Mouse (Mus musculus) cerebellum, adult 2 months (tissue): Measurements from ENCODE around the gene Reck. TPM values are rescaled to one million over a fixed set of nuclear protein-coding genes. Genes with fewer than 3 reads are reported as not detected.

Experiments used
- DNase-seq, 2 experiments: peaks; one replicate each; pipeline ENCODE4 v3.0.0; 2021
- H3K27ac ChIP-seq: fragments of 200-500 bp; 2 replicates; pipeline ENCODE4 v1.5.1; 2012; ENCODE audit warnings: low read length, control low read depth, inconsistent platforms; ENCODE audit not compliant: insufficient read depth
- H3K27me3 ChIP-seq: fragments of 200-500 bp; 2 replicates; pipeline ENCODE4 v1.6.1; 2012; ENCODE audit warnings: inconsistent platforms, mild to moderate bottlenecking, low read length, moderate library complexity; ENCODE audit not compliant: control insufficient read depth, insufficient read depth
- H3K4me1 ChIP-seq: fragments of 200-500 bp; 2 replicates; pipeline ENCODE4 v1.6.1; 2011; ENCODE audit warnings: low read length; ENCODE audit not compliant: control insufficient read depth, insufficient read depth
- H3K4me3 ChIP-seq: fragments of 200-500 bp; replicated peaks from 2 replicates; pipeline ENCODE3; 2011; ENCODE audit warnings: mild to moderate bottlenecking, low read depth, low read length, control low read depth; ENCODE audit not compliant: insufficient read depth
- CTCF ChIP-seq: fragments of 200-500 bp; IDR thresholded peaks from 2 replicates; pipeline ENCODE4 v1.5.1; 2011; ENCODE audit warnings: low read depth, mild to moderate bottlenecking, control low read depth, low read length, moderate library complexity, borderline replicate concordance; ENCODE audit not compliant: insufficient read depth
- POLR2A ChIP-seq: fragments of 200-500 bp; IDR thresholded peaks from 2 replicates; pipeline ENCODE4 v1.6.1; 2011; ENCODE audit warnings: low read length, control low read depth, borderline replicate concordance; ENCODE audit not compliant: insufficient read depth
- WGBS: fragments of 180-500 bp; shearing (Covaris S2); methylation state at CpG from one replicate; pipeline ENCODE4 v1.1.7; 2018; 5-methylcytosine and 5-hydroxymethylcytosine counted together
- polyA plus RNA-seq: library from polyadenylated mRNA; depleted of rRNA; stranded (reverse); fragments of >200 nt; gene quantifications from 2 replicates; pipeline ENCODE4 v1.2.3, GENCODE M21; 2012

The Reck gene
- polyA plus RNA-seq, 1 experiment, result 8.3 TPM

GRCm38 (mm10) chr4:43918221-43918620, 42.9 kb downstream of the Reck start:
- WGBS, result 52% methylated on average over 5 of the region's 5 CpGs
- DNase-seq, result no peak
- Histone ChIP-seq H3K27me3 (no peaks in the 10 kb centered on the region), H3K27ac (no peak overlapping the region), H3K4me1 (no peaks in the 10 kb centered on the region), H3K4me3 (no peak overlapping the region)
- no peak for TF ChIP-seq POLR2A
- TF ChIP-seq CTCF, result no peak

DNA sequence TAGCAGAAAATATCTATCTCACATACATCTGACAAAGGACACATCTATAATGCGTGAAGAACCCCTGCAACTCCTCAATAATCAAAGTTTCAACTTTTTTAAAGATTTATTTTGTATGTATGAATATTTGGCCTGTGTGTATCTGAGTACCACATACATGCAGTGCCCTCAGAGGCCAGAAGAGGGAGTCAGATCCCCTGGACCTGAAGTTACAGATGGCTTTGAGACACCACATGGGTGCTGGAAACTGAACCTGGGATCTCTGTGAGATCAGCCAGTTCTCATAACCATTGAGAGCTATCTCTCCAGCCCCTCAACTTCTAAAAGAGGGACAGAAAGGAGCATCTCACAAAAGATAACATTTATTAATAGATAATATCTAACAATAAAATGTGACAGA, 45.3 kb downstream of the Reck start:
- TF ChIP-seq CTCF (no peak), POLR2A (no peak)
- no peaks in the 10 kb centered on the region for H3K27me3 ChIP-seq
- no peak for DNase-seq
- no peak overlapping the region for H3K4me3 ChIP-seq
- H3K4me1 ChIP-seq, result no peaks in the 10 kb centered on the region
- 98% methylated on average over 1 of the region's 1 CpGs for WGBS
- no peak overlapping the region for H3K27ac ChIP-seq

DNA sequence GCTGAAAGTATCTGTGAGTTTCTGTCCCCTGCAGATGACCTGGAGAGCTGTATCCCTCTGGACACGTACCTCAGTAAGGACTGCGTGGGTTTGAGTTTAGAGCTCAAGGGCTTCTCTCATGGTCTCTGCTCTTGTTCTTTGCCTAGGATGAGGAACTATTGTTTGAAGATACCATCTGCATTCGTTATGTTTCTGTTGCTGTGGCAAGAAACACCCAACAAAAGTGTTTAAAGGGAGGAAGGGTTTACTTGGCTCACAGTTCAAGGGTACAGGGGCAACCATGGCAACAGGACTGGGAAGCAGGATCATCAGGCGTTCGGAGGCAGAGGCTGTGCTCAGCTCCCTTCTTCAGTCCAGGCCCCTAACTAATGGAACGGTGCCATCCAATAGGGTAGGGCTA, 49.8 kb downstream of the Reck start:
- H3K27me3 ChIP-seq, result no peaks in the 10 kb centered on the region
- no peak for TF ChIP-seq POLR2A
- no peak for TF ChIP-seq CTCF
- no peak overlapping the region for H3K27ac ChIP-seq
- WGBS, result 71% methylated on average over 6 of the region's 6 CpGs
- no peak for DNase-seq
- no peak overlapping the region for H3K4me3 ChIP-seq
- no peaks in the 10 kb centered on the region for H3K4me1 ChIP-seq

DNA sequence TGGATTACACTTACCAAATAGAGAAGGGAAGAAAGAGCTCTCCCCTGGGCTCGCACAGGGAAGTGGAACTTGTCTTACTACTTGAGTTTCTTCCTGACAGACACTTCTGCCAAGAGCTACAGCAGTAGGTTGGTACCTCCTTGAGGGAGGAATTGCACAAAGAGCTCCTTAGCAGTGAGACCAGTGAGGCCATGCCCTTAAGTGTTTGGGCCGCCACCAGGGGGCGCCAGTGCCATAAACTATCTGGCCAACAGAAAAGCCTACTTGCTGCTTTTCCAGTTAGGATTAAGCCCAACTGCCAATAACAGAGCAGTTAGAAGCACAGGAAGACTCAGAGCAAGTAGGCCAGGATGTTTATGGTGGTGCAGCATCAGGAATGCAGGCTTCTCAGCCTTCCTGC, 50.4 kb downstream of the Reck start:
- DNase-seq, result peak; percentile 66 to 77
- H3K27ac ChIP-seq, result no peak overlapping the region
- H3K27me3 ChIP-seq, result no peaks in the 10 kb centered on the region
- TF ChIP-seq CTCF (peak; percentile 80), POLR2A (no peak)
- no peaks in the 10 kb centered on the region for H3K4me1 ChIP-seq
- WGBS, result 16% methylated on average over 3 of the region's 3 CpGs
- no peak overlapping the region for H3K4me3 ChIP-seq

DNA sequence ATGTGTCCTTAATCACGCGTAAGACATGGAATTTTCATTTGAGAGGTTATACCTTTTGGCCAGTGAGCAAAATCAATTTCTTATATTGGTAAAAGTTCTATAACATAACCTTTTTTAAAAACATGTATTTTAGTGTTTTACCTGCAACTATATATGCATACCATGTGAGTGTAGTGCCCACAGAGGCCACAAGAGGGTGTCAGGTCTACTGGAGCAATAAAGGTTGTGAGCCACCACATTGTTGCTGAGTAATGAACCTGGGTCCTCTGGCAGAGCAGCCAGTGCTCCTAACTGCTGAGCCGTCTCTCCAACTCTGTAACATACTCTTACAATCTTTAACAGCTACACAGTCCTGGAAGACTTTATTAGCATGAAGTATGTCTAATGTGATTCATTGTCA, 52.5 kb downstream of the Reck start:
- H3K27me3 ChIP-seq, result no peaks in the 10 kb centered on the region
- no peaks in the 10 kb centered on the region for H3K4me1 ChIP-seq
- WGBS, result 91% methylated on average over 3 of the region's 3 CpGs
- H3K27ac ChIP-seq, result no peak overlapping the region
- no peak for DNase-seq
- H3K4me3 ChIP-seq, result no peak overlapping the region
- no peak for TF ChIP-seq POLR2A
- TF ChIP-seq CTCF, result 0 out of 2 replicates have a peak, but pooled peaks have one; percentile 4

DNA sequence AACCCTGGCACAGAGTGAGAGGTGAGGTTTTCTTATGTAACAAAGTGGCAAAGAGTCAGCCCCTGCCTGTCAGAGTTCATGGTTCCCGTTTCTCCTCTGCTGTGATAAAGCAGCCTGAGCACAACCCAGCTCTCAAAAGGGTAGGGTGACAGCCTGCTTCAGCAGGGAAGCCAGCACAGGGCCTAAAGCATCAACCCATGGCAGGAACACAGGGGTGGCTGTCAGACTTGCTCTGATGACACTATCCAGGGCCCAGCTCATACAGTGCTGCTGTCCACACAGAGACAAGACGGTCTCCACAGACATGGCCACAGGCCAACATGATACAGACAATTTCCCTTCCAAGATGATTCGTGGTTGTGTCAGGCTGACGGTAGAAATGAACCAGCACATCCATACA, 56.5 kb downstream of the Reck start:
- no peak overlapping the region for H3K27ac ChIP-seq
- WGBS, result 66% methylated on average over 4 of the region's 4 CpGs
- TF ChIP-seq CTCF (no peak), POLR2A (no peak)
- H3K4me1 ChIP-seq, result no peaks in the 10 kb centered on the region
- DNase-seq, result no peak
- no peak overlapping the region for H3K4me3 ChIP-seq
- H3K27me3 ChIP-seq, result no peaks in the 10 kb centered on the region

DNA sequence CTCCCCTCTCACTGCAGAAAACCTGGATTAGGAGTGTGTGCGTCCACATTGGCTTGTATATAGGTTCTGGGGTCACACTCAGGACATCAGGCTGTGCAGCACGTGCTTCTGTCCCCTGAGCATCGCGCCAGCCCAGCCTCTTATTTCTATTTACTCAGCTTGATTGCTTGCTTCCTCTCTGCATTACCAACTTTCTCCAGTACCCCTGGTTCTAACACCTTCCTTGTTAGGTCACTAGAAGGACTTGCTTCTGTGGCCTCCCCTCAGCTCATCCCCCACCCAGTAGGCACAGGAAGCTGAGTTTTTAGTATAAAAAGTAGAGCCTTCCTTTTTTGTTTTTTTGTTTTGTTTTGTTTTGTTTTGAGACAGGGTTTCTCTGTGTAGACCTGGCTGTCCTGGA, 60.9 kb downstream of the Reck start:
- no peaks in the 10 kb centered on the region for H3K4me1 ChIP-seq
- TF ChIP-seq POLR2A, result no peak
- no peak for TF ChIP-seq CTCF
- 89% methylated on average over 4 of the region's 4 CpGs for WGBS
- no peak overlapping the region for H3K4me3 ChIP-seq
- DNase-seq, result no peak
- no peaks in the 10 kb centered on the region for H3K27me3 ChIP-seq
- no peak overlapping the region for H3K27ac ChIP-seq

GRCm38 (mm10) chr4:43936749-43937674, 61.7 kb downstream of the Reck start:
- H3K4me3 ChIP-seq, result no peak overlapping the region
- no peaks in the 10 kb centered on the region for H3K4me1 ChIP-seq
- DNase-seq, result no peak
- WGBS, result 78% methylated on average over 14 of the region's 14 CpGs
- no peak for TF ChIP-seq POLR2A
- no peak for TF ChIP-seq CTCF
- no peaks in the 10 kb centered on the region for H3K27me3 ChIP-seq
- no peak overlapping the region for H3K27ac ChIP-seq
